Mouse (Mus musculus): ENCODE measurements around the gene Cntnap2. TPM values are rescaled to one million over a fixed set of nuclear protein-coding genes. Genes with fewer than 3 reads are reported as not detected.

Cntnap2 gene
- 48.2 and 48.8 TPM in 2 replicates for polyA plus RNA-seq (2015; fragmentation: Nextera tagmentation; extraction: Ambion mirVana)

DNA sequence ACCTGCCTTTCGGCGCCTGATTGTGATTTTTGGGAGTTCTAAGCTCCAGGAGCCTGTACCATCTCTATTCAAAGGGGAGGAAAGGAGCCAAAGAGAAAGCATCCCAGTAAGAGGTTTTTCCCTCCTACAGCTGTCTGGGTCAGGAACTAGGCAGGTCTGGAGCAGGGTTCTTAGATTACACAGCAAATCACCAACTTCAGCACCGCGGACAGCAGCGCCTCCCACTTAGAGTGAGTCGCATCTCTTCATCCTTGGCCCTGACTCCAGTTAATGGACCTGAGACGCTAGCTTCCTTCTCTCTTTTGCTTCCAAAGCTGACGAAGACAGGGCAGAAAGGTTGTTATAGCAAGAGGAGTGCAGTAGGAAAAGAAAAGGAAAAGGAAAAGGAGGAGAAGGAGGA, at the start of gene Cntnap2:
Gene Cntnap2, plus strand, starts transcription at position 267 of the 400 bp plus-strand sequence.
- peak within 1 kb of the TSS; percentile 48 for H3K4me3 ChIP-seq (ENCODE audit: low read length)
- peak within 1 kb of the TSS; percentile 77 for H3K27ac ChIP-seq (ENCODE audit: low read depth, low read length)
- no peaks in the 10 kb centered on the region for H3K36me3 ChIP-seq (ENCODE audit: control insufficient read depth, insufficient read depth, low read length)
- no peaks in the 10 kb centered on the region for H3K27me3 ChIP-seq (replicated peaks; ENCODE audit: control insufficient read depth, insufficient read depth, low read length)
- peak within 1 kb of the TSS; percentile 68 for H3K9ac ChIP-seq (ENCODE audit: low read depth, low read length)
- ATAC-seq = peak; percentile 77
- H3K9me3 ChIP-seq (ENCODE audit: control insufficient read depth, low read length) = no peaks in the 10 kb centered on the region
- no peaks in the 10 kb centered on the region for H3K4me1 ChIP-seq (ENCODE audit: control insufficient read depth, insufficient read depth, low read depth, low read length)
- 5% methylated on average over 8 of the region's 8 CpGs for WGBS
- H3K4me2 ChIP-seq (ENCODE audit: low read length) = peak within 1 kb of the TSS; percentile 62

DNA sequence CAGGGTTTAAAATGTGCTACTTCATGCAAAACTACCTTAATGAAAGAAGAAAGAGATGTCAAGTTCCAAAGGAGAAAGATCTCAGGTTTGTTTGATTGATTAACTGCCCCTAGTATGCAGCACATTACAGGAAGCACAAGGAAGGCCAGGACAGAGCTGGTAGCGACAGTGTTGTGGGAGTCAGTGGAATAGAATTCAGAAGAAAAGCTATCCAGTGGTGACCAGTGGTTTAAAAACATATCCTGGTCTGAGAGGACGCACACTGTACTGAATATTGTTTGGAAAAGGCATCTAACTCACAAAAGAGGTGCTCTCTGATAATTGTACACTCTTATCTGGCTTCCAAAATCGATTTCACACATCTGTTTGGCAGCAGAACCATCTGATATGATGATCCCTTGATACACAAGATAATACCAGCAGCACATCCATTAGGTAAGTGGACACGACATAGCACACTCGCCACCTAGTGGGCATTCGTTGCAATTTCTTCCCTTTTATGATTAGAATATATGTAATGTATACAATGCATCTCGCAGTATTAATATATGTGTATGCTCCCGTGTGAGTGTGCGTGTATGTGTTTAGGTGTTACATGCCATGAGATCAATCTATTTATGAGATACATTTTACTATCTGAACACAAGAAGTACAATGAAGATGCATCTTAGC, 33.0 kb upstream of the Cntnap2 start:
- WGBS = 28% methylated on average over 9 of the region's 9 CpGs
- H3K27ac ChIP-seq (ENCODE audit: low read depth, low read length) = no peak overlapping the region
- peak; percentile 86 for ATAC-seq

DNA sequence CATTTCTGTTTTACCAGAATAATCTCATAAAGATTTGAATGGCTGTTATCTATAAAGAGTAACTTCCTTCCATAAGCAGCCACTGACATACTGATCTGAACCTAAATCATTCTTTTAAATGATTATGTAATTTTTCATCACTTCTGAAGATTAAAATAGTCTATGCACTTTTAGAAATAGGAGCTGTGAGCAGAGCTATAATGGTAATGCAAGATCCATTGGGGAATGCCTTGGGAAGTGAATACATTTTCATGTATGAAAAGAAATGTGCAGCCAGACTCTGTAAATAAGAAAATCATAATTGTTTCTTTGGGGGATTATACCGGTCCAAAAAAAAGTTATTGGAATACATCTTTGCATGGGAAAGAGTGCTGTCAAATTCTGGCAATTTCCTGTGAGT, 19.7 kb upstream of the Cntnap2 start:
- ATAC-seq = no peak
- 47% methylated on average over 1 of the region's 1 CpGs for WGBS
- Histone ChIP-seq H3K27ac (ENCODE audit: low read depth, low read length) (no peak overlapping the region), H3K27me3 (replicated peaks; ENCODE audit: control insufficient read depth, insufficient read depth, low read length) (no peaks in the 10 kb centered on the region), H3K36me3 (ENCODE audit: control insufficient read depth, insufficient read depth, low read length) (no peaks in the 10 kb centered on the region), H3K4me2 (ENCODE audit: low read length) (no peak overlapping the region), H3K9me3 (ENCODE audit: control insufficient read depth, low read length) (no peaks in the 10 kb centered on the region), H3K9ac (ENCODE audit: low read depth, low read length) (no peak overlapping the region), H3K4me1 (ENCODE audit: control insufficient read depth, insufficient read depth, low read depth, low read length) (no peaks in the 10 kb centered on the region), H3K4me3 (ENCODE audit: low read length) (no peak overlapping the region)

More for the DNA sequence above, 33.0 kb upstream of the Cntnap2 start:
- Histone ChIP-seq H3K4me3 (ENCODE audit: low read length) (no peak overlapping the region), H3K9ac (ENCODE audit: low read depth, low read length) (no peak overlapping the region), H3K36me3 (ENCODE audit: control insufficient read depth, insufficient read depth, low read length) (no peaks in the 10 kb centered on the region), H3K9me3 (ENCODE audit: control insufficient read depth, low read length) (no peaks in the 10 kb centered on the region), H3K27me3 (replicated peaks; ENCODE audit: control insufficient read depth, insufficient read depth, low read length) (no peaks in the 10 kb centered on the region), H3K4me1 (ENCODE audit: control insufficient read depth, insufficient read depth, low read depth, low read length) (no peaks in the 10 kb centered on the region), H3K4me2 (ENCODE audit: low read length) (no peak overlapping the region)

DNA sequence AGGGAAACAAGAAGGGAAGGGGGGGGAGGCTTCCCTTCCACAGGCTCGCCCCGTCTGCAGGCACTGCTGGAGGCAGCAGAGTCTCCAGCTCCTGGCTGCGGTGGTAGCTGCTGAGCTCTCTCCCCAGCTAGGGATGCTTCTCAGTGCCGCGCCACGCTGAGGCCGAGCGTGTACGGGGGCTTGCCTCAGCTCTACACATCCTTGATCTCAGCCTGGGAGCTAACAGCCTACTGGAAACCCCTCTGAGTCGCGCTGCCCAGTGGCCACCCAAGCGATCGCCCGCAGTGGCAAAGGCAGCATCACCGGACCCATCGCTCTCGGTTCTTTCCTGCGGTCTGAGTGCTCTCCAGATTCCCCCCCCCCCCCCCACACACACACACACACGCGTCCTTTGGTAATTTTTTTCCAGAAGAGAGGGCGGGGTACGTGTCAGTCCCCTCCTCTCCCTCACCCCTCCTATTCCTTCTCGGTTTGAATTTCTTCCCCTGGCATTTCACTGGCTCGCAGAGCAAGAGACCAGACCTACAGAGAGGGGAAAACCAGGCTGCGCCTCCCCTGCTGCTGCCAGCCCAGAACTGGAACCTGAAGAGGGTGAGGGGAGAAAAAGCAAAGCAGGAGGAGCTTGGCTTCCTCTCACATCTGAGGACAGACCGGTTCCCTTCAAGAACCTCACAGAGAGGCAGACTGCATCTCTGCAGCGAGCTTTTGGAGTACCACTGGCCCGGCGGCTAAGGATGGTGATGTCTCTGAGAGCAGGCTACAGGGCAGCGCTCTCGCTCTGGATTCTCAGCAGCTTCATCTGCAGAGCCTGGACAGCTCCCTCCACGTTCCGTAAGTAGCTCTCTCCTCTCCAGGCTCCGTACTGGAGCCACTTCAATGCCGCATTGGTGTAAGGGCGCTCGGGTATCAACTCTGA, 657 bp downstream of the Cntnap2 start:
- Histone ChIP-seq H3K9me3 (ENCODE audit: control insufficient read depth, low read length) (no peaks in the 10 kb centered on the region), H3K27ac (ENCODE audit: low read depth, low read length) (peak overlapping the region; percentile 77), H3K4me2 (ENCODE audit: low read length) (peak overlapping the region; percentile 62), H3K9ac (ENCODE audit: low read depth, low read length) (peak overlapping the region; percentile 68), H3K4me3 (ENCODE audit: low read length) (peak overlapping the region; percentile 48), H3K36me3 (ENCODE audit: control insufficient read depth, insufficient read depth, low read length) (no peaks in the 10 kb centered on the region), H3K4me1 (ENCODE audit: control insufficient read depth, insufficient read depth, low read depth, low read length) (no peaks in the 10 kb centered on the region), H3K27me3 (replicated peaks; ENCODE audit: control insufficient read depth, insufficient read depth, low read length) (no peaks in the 10 kb centered on the region)
- WGBS = 2% methylated on average over 24 of the region's 37 CpGs
- ATAC-seq = peak; percentile 93

DNA sequence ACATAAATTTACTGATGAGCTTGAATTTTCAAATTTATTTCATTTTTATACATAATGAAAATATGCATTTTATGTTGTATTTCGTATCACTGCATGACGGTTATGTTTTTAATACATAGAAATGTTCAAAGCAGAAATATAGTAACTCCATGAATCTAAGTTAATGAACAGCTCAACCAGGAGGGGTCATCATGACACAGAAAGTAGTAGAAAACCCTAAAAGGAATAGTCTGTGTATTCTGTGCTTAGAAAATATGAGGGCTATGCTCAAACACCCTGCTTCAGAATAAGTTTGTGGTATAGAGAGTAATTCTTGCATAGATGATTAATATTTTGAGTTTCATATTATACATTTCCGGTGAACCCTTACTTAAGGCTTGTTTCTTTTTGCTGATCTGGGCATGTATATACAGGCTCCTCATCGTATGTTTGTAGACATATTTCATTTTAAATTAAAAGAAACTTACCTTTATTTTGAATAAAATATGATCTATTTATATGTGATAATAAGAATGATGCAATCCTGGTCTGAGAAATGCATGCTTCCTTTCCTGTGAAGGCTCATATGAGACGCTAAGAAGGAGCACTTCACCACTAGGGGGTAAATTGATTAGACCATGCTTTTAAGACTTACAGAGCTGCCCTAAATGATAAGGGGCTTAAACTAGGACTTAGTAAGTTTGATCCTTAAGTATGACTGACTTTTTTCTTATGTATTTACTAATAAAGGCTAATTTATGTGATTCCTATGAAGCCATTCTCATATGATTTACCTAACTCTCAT, 3.2 kb downstream of the Cntnap2 start:
- Histone ChIP-seq H3K36me3 (ENCODE audit: control insufficient read depth, insufficient read depth, low read length) (no peaks in the 10 kb centered on the region), H3K9ac (ENCODE audit: low read depth, low read length) (no peak overlapping the region), H3K4me1 (ENCODE audit: control insufficient read depth, insufficient read depth, low read depth, low read length) (no peaks in the 10 kb centered on the region), H3K4me3 (ENCODE audit: low read length) (peak overlapping the region; percentile 20), H3K27ac (ENCODE audit: low read depth, low read length) (no peak overlapping the region), H3K4me2 (ENCODE audit: low read length) (peak overlapping the region; percentile 17), H3K9me3 (ENCODE audit: control insufficient read depth, low read length) (no peaks in the 10 kb centered on the region), H3K27me3 (replicated peaks; ENCODE audit: control insufficient read depth, insufficient read depth, low read length) (no peaks in the 10 kb centered on the region)
- whole genome bisulfite sequencing = 63% methylated on average over 5 of the region's 5 CpGs
- ATAC-seq = no peak

DNA sequence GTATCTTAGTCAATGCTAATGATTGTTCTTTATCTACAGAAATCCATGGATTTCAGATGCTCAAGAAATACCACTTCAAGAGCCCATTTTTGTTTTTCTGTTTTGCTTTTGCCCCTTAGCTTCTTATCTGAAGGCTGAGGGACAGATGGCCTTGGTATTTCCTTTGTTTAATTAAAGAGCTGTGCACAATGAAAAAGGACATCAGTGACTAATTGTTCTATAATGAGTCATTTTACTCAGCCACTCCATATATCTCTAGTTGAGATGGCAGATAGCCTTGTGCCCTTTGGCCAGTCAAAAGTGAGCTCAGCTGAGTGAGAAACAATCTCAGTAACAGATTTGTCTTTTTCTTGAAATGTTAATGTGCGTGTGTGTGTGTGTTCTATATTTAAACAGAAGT, 29.1 kb downstream of the Cntnap2 start:
- Histone ChIP-seq H3K9ac (ENCODE audit: low read depth, low read length) (no peak overlapping the region), H3K9me3 (ENCODE audit: control insufficient read depth, low read length) (no peaks in the 10 kb centered on the region), H3K27me3 (replicated peaks; ENCODE audit: control insufficient read depth, insufficient read depth, low read length) (no peaks in the 10 kb centered on the region), H3K4me1 (ENCODE audit: control insufficient read depth, insufficient read depth, low read depth, low read length) (no peaks in the 10 kb centered on the region), H3K27ac (ENCODE audit: low read depth, low read length) (no peak overlapping the region), H3K36me3 (ENCODE audit: control insufficient read depth, insufficient read depth, low read length) (no peaks in the 10 kb centered on the region), H3K4me3 (ENCODE audit: low read length) (no peak overlapping the region), H3K4me2 (ENCODE audit: low read length) (no peak overlapping the region)
- no peak for ATAC-seq
- WGBS = 69% methylated on average over 1 of the region's 1 CpGs

DNA sequence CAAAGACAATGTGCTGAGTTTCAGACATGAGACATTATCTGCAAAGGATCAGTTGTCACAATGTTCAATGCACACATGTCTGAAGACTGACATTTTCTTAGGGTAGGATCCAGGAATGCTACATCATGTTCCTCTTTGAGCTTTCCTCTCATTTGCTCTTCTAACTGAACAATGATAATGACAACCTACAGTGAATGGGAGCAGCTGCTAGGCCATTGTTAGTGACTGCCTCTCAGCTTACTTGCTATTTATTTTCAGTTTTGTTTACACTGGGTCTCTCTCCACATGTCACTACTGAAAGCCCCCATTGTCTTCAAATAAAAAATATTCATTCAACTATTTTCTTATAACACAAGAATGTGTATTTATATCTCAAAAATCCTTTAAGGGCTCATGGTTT, 54.5 kb downstream of the Cntnap2 start:
- no peaks in the 10 kb centered on the region for H3K9me3 ChIP-seq (ENCODE audit: control insufficient read depth, low read length)
- H3K4me2 ChIP-seq (ENCODE audit: low read length) = no peak overlapping the region
- no peaks in the 10 kb centered on the region for H3K36me3 ChIP-seq (ENCODE audit: control insufficient read depth, insufficient read depth, low read length)
- no peak for ATAC-seq
- H3K27ac ChIP-seq (ENCODE audit: low read depth, low read length) = no peak overlapping the region
- no peak overlapping the region for H3K4me3 ChIP-seq (ENCODE audit: low read length)
- H3K9ac ChIP-seq (ENCODE audit: low read depth, low read length) = no peak overlapping the region
- no peaks in the 10 kb centered on the region for H3K27me3 ChIP-seq (replicated peaks; ENCODE audit: control insufficient read depth, insufficient read depth, low read length)
- no peaks in the 10 kb centered on the region for H3K4me1 ChIP-seq (ENCODE audit: control insufficient read depth, insufficient read depth, low read depth, low read length)

DNA sequence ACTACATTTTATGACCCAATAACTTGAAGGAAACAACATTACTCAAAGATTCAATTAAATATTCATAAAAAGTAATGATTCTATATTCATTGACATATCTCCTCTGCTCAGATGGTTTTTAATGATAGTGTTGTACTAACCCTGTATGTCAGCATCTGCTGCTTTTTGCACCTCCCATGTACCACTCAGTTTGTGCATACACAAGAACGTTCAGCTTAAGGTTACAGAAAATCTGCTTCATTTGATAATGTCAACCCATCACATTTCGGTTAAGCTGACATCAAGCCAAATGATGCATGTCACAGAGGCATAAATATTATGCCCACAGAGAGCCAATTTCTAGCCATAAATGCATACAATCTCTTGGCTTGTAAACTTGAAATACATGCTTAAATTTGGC, 85.7 kb downstream of the Cntnap2 start:
- Histone ChIP-seq H3K27ac (ENCODE audit: low read depth, low read length) (no peak overlapping the region), H3K36me3 (ENCODE audit: control insufficient read depth, insufficient read depth, low read length) (no peaks in the 10 kb centered on the region), H3K4me2 (ENCODE audit: low read length) (no peak overlapping the region), H3K4me3 (ENCODE audit: low read length) (no peak overlapping the region), H3K9me3 (ENCODE audit: control insufficient read depth, low read length) (no peaks in the 10 kb centered on the region), H3K4me1 (ENCODE audit: control insufficient read depth, insufficient read depth, low read depth, low read length) (no peaks in the 10 kb centered on the region), H3K9ac (ENCODE audit: low read depth, low read length) (no peak overlapping the region), H3K27me3 (replicated peaks; ENCODE audit: control insufficient read depth, insufficient read depth, low read length) (no peaks in the 10 kb centered on the region)
- 75% methylated on average over 2 of the region's 2 CpGs for WGBS
- ATAC-seq = no peak

DNA sequence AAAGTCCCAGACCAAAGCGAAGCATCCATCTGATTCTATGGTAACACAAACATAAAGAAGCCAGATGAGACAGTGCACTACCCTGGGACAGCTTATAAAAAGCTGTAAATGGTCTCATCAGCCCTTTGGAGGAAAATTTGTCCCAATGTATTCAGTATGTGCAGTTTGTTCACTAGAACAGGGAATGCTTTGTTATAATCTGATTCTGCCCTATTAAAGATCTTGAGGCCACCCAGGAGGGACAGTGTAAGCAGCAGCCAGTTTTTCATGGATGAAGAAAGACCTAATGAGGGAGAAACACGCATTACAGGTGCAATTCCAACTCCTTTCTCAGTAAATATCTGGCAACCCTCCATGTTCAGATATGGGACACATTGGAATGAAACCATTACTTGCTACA, 145.9 kb downstream of the Cntnap2 start:
- H3K36me3 ChIP-seq (ENCODE audit: control insufficient read depth, insufficient read depth, low read length) = no peaks in the 10 kb centered on the region
- no peaks in the 10 kb centered on the region for H3K27me3 ChIP-seq (replicated peaks; ENCODE audit: control insufficient read depth, insufficient read depth, low read length)
- no peak overlapping the region for H3K27ac ChIP-seq (ENCODE audit: low read depth, low read length)
- no peak overlapping the region for H3K9ac ChIP-seq (ENCODE audit: low read depth, low read length)
- H3K4me2 ChIP-seq (ENCODE audit: low read length) = no peak overlapping the region
- H3K4me3 ChIP-seq (ENCODE audit: low read length) = no peak overlapping the region
- peak; percentile 67; the same call in 1 of the 2 replicates for ATAC-seq
- WGBS = 59% methylated on average over 2 of the region's 2 CpGs
- no peaks in the 10 kb centered on the region for H3K4me1 ChIP-seq (ENCODE audit: control insufficient read depth, insufficient read depth, low read depth, low read length)
- H3K9me3 ChIP-seq (ENCODE audit: control insufficient read depth, low read length) = no peaks in the 10 kb centered on the region

Data from hindbrain, embryonic 16.5 days (tissue).